Mouse (Mus musculus) retina, postnatal 1 day (tissue): ENCODE data around the gene Hoxb7.
A peak's percentile ranks its signal among the peaks of the same experiment; 100 is the strongest.

Experiments used
- DNase-seq: peaks from one replicate; pipeline ENCODE4 v3.0.0-alpha.2; 2012

Gene Hoxb7

GRCm38 (mm10) chr11:96317608-96318367, 31.4 kb downstream of the Hoxb7 start, which contains the start of gene Hoxb4:
Hoxb4 (plus strand) TSS chr11:96318267.
- no peak for DNase-seq

GRCm38 (mm10) chr11:96318368-96319070, 32.1 kb downstream of the Hoxb7 start:
- peak; percentile 67 for DNase-seq

- no peak for DNase-seq
Observed at GRCm38 (mm10) chr11:96319071-96319902, 32.9 kb downstream of the Hoxb7 start.

GRCm38 (mm10) chr11:96319910-96320309, 33.5 kb downstream of the Hoxb7 start:
- no peak for DNase-seq

- no peak for DNase-seq
Observed at GRCm38 (mm10) chr11:96320688-96321087, 34.3 kb downstream of the Hoxb7 start.

GRCm38 (mm10) chr11:96321846-96322245, 35.4 kb downstream of the Hoxb7 start:
- no peak for DNase-seq

DNA sequence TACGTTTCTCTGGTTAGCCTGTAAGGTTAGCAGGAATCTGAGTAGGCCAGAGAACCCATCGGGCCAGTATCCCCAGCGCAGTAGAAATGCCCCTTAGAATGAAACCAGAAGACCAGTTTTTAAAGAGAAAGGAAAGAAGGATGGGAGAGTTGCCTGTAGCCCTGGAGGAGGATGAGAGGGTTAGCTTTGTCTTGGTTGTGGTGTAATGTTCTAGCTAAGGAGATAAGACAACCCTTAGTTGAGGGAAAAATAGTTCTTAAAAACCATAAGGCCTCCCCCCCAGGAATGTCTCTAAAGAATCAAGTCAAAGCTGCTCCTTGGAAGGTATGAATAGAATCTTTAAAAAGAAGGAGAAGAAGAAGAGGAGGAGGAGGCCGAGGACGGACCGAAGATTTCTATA, 36.3 kb downstream of the Hoxb7 start:
- no peak for DNase-seq

GRCm38 (mm10) chr11:96323154-96323553, 36.7 kb downstream of the Hoxb7 start, which contains the start of gene Hoxb3:
Hoxb3 (plus strand) TSS chr11:96323326.
- DNase-seq = no peak

GRCm38 (mm10) chr11:96324125-96324524, 37.7 kb downstream of the Hoxb7 start:
- no peak for DNase-seq

- no peak for DNase-seq
Observed at GRCm38 (mm10) chr11:96324965-96325364, 38.5 kb downstream of the Hoxb7 start.

- DNase-seq = no peak
Observed at GRCm38 (mm10) chr11:96325747-96326212, 39.4 kb downstream of the Hoxb7 start.

- no peak for DNase-seq
Observed at GRCm38 (mm10) chr11:96326705-96327104, 40.3 kb downstream of the Hoxb7 start.

DNA sequence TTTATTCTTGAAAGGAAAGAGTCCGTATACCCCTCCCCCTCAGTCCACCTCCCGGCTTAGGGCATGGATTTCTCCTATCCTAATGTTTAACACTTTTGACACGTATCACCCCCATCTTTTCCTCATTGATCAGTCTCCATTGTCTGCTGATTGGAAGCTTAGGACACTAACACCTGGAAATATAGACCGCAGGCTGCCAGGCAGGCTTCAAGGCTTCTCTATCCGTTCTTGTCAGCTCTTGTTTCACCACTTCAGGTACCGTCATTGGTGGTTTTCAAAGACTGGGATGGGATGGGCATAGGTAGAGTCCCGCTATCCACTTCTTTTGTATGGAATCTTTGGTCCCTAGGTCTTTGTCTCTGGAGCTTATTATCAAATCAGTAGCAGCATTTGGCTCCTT, 40.7 kb downstream of the Hoxb7 start:
- no peak for DNase-seq

DNA sequence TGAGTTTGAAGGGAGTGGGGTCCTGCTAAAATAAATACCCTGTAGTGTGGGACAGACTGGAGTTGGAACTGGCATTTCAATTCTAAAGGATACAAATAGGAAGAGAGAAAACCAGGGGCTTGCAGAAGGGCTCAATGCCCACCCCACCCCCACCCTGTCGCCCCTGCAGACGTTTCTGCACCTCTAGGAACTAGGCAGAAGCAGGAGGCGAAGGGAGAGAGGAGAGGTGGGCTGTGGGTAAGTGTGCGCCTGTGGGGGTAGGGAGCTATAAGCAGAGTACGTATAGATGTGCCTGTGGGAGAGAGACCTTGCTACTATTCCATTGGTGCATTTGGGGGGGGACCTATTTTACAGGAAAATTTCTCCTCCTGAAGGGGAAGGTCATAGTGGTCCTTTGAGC, 41.3 kb downstream of the Hoxb7 start:
- DNase-seq = no peak

GRCm38 (mm10) chr11:96328605-96329004, 42.2 kb downstream of the Hoxb7 start:
- no peak for DNase-seq

DNA sequence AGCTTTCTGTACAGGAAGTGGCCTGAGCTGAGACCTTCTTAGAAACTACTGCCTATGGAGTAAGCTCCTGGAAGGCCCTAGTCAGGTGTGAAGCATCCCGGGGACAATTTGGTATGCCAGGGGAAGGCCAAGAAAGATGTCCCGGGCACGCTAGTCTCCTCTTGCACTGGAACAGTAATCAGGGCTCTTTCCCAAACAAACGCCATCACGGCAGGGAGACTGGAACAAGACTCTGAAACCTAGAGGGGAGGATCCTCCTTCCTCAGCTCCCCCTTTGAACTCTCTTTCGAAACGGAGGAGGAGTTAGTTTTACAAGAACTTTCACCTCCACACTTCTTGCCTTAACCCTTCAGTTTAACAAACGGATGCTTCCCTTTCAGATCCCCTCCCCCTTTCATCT, 45.7 kb downstream of the Hoxb7 start:
- no peak for DNase-seq

DNA sequence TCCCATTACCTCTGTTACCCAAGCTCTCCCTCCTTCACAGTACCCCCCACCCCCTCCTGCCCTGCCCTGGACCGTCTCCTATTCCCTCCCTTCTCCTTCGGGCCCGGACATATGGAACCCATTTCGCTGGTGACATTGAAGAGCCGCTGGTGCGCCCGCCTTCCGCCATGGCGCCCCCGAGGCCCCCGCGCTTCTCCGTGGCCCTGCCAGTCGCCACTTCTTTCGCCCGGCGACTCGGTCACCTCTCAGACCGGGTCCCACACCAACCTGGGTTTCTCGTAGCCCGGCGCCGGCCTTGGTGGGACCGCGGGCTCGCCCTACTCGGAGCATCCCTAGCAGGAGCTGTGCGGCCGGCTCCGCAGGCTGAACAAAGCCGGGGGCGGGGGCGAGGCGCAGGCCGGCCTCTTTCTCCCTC, 46.2 kb downstream of the Hoxb7 start:
- no peak for DNase-seq

DNA sequence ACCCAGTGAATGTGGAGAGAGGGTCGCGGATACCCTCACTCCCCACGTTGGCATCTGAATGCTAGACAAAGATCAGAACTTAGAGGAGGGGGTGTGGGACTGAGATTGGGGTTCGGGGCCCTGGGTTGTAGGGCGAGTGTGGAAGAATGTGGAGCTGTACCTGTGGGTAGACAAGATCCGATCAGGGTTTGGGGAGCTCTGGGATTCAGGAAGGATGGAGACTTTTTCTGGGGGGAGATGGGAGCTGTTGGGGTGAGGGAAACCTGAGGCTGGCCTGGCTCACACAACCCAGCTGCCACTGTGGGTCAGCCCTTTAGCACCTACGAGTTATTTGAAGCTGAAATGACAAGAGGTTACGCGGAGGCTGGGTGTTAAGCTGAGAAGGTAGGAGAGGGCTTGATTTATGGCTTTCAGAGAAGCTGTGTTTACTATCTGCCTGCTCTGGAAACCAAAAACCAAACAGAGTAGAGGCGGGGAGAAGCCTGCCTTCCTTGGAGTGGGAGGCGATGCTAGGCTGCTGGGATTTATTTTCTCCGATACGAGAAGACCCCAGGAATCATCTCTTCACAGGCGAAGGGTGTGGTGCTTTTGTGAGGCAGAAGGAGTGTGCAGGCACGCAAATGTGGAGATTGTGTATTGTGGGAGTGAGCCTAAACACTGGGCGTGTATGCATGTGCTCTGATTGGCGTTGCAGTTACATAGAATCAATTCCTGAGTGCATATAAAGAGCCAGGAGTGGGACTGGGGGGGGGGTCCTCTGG, 47.0 kb downstream of the Hoxb7 start:
- no peak for DNase-seq

DNA sequence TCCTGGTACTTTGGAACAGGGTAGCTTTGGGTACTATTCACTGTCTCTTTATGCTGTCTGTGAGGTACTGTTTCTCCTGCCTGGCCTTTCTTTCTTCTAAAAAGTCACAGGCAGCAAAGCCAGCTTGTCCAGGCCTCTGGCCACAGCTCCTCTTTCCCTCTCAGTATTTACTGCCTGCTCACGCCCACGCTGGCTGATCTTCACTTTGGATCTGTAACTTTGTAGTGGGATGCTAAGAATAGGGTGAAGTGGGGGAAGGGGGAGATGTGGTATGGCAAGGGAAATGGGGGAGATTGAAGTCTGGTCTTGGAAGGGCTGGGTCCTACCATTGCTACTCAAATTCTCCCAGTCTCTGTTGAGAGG, 47.6 kb downstream of the Hoxb7 start:
- DNase-seq = no peak

GRCm38 (mm10) chr11:96334998-96335397, 48.6 kb downstream of the Hoxb7 start:
- no peak for DNase-seq

GRCm38 (mm10) chr11:96336597-96336996, 50.2 kb downstream of the Hoxb7 start:
- DNase-seq = no peak

- DNase-seq = no peak
Observed at GRCm38 (mm10) chr11:96337026-96337425, 50.6 kb downstream of the Hoxb7 start.
